Mouse (Mus musculus) testis, postnatal 14 days (tissue): Measurements from ENCODE around the gene Itih5.

Experiments used
- DNase-seq: peaks from one replicate; pipeline ENCODE4 v3.0.0; 2021; ENCODE audit warnings: low spot score

Itih5 gene

DNA sequence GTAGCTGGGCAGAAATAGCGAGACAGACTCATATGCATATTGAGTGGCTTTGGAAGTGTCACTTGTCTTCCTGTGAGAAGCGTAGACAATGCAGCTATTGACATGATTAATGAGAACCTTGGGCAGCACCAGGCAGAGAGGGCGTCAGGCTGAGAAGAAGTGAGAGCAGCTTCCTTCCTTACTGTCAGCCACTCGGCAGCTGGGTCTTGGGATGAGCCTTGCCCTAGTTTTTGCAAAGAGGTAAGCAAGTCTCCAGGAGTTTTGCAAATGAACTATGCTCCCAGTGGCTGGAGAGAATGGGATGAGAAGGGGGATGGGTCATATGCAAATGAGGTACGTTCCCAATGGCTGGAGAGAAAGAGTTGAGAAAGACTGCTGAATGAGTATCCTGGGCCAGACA lies 109.4 kb downstream of the Itih5 start:
- DNase-seq, result no peak

DNA sequence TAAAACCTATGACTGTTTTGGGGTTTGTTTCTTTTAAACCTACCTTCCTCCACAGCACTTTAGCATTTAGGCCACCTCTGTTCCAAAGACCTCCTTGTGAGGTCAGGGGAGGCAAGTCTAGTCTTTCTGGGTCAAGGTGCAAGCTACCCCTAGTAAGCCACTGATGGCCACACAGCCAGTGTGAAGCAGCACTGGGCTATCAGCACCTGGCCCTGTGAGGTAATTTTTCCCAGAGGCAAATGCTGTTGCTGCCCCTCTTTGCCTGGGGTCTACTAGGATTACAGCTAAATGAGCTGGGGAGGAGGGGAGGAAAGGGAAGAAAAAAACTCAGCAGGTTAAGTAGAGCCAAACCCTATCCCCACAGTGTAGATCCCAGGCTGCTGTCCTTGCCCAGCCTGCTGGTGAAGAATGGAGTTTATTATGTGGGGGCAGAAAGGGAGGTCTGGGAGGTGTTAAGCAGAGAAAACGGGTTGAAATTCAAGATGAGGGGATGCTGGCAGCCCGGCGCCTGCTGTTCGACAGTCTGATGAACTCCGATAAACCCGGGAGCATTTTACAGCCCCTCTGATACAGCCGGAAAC lies 110.6 kb downstream of the Itih5 start:
- DNase-seq, result no peak

DNA sequence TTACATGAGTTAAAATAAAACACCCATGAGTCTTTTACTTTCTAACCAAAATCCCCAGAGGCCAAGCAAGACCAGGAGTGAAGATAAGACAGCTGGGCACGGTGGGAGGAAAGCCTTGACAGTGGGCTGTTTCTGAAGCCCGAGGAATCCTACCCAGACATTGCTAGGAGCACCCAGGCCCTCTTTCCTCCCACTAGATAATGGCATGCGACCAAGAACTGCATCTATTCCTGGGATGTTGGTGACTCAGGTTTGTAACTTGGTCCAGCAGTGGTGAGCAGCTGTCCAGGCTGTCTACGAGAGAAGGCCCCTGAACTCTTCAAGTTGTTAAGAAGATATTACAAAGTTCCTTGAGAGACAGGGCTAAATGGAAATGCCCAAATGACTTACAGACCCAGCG lies 112.5 kb downstream of the Itih5 start:
- peak; percentile 34 for DNase-seq

DNA sequence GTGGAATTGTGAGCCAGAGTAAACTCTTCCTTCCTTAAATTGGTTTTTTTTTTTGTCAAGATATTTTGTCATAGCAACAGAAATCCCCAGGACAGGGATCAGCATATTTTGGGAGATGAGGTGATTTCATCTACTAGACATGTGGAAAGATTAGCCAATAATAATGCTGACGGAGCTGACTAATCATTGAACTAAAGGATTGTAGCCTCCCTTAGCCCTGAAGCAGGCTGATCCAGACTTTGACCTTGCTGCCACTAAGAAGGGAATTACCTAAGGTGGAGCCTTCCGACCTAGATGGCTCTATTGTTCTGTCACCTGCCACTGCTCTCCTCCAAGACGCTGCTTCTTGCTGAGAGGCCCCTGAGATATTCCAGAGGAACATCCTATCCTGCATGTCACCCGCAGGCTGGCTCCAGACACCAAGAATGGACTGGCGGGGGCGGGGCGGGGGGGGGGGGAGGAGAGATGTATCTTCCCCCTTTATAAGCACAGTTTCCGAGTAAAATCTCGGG lies 119.3 kb downstream of the Itih5 start:
- no peak for DNase-seq

DNA sequence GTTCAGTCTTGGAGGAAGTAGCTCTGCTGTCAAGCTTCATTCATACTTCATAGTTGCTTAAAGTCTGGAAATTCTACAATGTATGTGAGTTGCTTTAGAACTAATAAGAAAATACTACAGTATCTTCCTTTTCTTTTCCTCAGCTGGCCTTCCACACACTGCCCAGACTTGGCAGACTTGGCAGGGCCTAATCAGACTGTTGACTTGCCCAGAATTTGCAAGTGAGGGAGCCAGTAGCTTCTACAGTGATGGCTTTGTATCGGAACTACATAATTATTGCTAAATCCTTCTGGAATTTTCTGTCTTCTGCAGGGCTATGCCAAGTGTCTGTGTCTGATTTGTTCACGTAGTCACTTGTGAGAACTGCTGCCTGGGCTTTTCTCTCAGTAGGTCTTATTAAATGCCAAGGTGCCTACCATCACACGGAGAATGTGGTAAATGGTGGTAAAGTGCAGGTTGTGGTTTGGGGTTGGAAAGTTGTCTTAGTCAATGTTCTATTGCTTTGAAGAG lies 120.2 kb downstream of the Itih5 start:
- no peak for DNase-seq

DNA sequence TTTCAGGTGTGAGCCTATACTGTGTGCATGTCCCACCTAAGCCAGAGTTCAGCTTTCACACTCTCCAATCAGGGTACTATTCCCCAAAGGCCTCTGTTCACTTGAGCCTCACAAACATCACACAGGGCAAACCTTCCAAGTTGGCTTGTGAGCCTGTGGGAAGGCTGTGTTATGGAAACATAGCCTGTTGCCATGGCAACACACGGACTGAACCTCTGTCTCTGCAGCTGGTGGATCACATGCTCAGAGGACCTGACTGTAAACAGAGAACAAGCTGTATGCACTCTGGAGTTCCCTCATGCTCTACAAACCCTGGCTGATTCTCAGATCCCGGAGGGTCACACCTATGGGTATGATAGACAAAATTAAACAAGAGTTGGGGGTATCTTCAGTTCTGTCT lies 122.8 kb downstream of the Itih5 start:
- peak; percentile 58 for DNase-seq

DNA sequence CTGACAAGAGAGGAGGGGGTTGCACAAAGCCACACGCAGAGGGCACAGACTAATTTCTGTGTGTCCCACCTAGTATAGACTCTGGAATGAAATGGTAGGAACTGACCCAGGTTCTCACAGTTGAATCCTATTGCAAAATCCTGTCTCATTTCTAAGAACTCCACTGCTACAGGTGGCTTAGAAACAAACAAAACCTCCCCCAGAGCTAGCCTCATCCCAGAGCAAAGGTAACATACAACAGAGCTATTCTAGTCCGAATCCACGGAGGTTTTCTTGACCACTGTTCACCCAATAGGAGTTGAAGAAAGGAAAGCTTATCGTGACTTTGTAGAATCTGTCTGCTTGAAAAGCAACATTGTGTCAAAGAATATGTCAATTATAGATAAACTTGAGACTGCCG lies 130.3 kb downstream of the Itih5 start:
- DNase-seq, result peak; percentile 66

DNA sequence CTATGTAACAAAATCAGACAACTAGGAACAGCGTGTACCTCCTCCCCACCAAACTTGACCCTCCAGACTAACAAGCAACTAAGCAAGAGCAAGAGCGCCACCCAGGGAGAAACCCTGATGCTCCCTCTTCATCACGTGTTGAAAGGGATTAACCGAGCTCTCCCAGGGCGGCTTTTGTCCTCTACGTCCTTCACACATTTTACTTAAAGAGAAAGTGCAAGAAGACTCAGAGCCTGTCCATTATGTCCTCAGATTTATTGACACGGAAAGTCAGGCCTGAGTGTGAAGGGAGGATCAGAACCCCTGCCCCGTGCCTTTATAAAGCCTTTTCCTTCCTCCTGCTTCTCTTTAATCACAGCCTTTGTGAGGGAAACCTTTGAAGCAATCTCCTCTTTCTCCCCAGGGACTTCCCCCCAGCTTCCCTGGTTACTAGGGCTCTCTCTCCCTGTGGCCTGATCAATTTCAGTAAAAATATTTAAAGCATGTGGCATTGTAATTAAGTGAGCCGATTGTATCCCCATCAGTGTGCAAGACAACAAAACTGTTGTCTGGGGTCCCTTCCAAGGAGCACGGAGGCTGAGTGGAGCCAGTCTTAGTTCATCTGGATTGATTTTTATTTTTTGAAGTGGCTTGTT lies 131.4 kb downstream of the Itih5 start:
- DNase-seq, result peak; percentile 77

DNA sequence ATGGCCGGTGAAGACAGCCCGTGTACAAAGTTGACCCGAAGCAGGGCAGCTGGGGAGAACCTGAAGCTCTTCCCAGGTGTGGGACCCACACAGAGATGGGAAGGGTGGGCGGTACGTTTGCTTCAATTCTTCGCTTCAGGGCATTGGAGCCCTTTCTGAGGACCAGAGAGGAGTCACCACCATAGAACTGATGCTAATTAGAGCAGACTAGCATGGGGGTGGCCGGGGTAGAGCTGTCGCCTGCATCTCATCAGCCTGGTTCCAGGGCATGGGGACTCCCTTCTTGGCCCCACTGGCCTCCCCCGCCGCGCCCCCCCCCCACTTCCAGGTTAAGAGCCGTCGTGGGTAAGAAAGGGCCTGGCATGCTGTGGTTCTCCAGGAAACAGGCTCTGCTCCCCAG lies 132.6 kb downstream of the Itih5 start:
- DNase-seq, result no peak

DNA sequence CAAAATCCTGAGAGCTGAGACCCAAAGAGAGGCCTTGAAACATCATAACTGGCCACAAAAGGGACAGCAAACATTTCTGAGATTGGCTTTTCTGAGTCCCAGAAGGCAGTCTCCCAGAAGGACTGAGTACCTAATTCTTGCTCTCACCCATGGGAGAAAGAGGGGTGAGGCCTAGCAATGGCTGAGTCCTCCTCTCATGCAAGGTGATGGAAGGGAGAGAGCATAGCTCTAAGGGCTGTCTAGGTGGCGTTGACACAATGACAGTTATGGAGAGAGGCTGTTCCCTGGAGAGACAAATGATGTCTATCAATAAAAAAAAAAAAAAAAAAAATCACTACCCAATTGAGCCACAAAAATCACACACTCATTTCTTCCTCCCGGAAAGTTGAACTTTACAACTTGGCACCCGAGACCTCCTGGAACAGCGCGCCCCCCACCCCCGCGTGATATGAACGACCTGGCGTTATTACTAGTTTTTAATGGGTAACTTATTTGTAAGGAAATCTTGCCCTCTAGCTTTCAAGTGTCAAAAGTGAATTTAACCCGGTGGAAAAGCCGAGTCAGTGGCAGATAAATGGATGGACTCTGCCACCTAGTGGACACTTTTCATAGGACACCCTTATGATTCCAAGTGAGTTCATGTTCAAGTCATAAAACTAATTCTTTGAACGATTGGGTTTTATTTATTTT lies 134.9 kb downstream of the Itih5 start:
- peak; percentile 38 for DNase-seq

DNA sequence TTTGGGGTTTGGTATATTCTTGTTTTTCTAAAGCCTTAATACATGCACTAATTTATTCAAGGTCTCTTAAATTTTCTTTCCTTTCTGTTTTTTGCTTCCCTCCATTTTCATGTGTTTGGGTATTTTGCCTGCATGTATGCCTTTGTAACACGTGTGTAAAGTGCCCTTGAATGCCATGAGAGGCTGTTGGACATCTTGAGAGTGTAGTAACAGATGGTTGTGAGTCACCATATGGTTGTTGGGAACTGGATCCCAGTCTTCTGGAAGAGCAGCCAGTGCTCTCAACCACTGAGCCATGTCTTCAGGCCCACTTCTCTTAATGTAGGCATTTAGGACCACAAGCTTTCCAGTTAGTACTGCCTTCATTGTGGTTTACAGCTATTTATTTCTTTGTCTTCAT lies 135.5 kb downstream of the Itih5 start:
- no peak for DNase-seq

DNA sequence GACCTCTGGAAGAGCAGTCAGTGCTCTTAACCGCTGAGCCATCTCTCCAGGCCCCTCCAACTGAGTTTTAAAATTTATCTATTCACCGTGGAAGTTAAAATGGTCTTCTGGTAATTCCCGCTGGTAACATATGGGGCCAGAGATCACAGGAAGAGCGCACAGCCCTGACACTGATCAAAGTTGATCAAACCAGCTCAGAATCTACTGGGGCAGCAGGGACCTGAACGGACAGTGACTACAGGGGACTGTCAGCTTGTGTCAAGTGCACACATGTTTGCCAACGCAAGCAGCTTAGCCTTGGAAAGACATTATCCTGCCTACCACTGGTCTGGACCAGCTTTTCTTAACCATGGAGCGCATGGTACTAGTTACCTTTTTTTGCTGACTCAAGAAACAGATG lies 136.7 kb downstream of the Itih5 start:
- no peak for DNase-seq

DNA sequence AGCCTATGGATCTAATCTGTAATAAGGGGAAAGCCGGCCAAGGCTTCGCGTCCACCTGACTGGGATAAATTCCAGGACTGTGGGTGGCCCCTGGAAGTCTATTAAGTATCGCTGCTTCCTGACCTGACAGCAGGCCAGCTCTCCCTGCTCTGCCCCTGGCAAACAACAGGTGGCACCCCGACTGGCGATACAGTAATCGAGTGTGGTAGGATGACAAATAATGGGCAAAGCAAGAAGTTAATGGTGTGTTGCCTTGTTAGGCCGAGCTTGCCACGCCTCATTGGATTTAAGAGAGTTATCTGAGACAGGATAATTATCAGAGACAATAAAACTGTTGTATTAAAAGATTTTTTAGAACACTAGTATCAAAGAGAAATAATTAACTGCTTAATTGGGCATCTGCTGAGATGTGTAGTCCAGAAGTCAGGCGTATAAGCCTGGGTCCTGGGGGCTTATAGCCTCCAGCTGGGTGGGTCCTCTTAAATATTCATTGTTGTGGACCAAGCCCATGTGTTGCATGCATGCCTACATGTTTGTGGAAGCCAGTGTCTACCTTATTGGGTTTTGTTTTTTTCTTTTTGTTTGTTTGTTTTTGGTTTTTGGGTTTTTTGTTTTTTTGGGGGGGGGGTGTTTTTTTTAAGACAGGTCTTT lies 140.3 kb downstream of the Itih5 start:
- DNase-seq, result no peak

DNA sequence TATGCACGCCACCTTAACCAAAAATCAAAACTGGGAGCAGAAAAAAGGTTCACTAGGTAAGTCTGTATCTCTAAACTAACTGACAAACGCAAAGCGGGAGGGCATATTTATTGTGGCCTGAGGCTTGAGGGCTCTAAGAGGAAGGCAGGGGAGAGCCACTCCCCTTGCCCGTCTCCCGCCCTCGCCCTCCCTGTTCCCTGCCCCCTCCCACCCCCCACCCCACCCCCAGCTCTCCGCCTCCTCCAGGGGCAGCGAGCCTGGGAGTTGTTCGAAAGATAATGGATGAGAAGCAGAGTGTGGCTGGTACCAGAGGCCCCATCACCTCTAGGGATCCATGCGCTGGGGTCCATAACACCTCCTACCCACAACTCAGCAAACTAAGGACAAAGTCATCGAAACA lies 142.5 kb downstream of the Itih5 start:
- DNase-seq, result no peak

DNA sequence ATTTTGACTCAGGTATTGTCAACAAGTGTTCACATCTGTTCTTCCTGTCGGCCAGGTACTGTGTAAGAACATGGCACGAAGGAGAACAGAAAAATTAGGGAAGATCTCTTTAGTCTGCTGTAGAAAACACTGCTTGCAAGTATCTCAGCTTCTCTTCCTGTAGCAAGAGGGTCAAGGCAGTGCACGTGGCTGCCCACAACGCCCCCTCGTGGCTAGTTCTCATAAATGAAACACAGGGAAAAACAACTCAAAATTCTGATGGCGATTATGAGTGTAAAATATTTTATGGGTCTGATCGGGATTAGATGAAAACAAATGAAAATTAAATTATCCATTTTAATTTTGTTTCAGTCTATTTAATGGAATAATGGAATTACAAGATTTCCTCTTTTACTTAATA lies 146.9 kb downstream of the Itih5 start:
- no peak for DNase-seq

DNA sequence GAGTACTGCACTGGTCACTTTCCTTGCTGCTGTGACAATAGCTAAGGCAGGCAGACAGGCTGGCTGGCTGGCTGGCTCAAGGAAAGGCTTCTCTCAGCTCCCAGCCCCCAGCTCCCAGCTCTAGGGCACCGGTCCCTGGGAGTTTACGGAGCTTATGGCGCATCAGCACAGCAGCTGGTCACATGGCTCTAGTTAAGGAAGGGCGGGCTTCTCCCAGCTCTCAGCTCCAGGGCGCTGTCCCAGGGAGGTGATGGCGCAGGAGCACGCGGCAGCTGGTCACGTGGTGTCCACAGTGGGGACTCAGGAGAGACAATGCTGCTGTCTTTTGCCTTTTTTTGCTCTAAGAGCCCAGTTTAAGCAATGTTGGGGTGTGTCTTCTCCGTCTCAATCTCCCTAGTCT lies 147.4 kb downstream of the Itih5 start:
- DNase-seq, result peak; percentile 53

DNA sequence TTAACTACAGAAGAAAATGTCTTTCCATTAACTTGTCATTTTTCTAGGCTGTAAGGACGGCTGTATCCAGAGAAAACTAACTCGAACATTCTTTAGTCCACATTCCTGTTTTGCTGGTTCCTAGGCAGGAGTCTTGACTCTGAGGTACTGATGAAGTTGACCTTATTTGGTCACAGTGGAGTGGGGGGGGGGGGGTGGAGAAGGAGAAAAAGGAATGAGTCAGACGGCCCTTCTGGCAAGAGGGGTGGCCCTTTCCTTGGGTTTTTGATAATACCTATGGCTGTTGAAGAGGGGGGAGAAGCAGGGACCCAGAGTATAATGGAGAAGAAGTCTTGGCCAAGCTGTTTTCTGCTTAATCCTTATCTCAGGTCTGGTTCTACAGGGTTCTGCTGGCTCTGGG lies 148.0 kb downstream of the Itih5 start:
- DNase-seq, result no peak

DNA sequence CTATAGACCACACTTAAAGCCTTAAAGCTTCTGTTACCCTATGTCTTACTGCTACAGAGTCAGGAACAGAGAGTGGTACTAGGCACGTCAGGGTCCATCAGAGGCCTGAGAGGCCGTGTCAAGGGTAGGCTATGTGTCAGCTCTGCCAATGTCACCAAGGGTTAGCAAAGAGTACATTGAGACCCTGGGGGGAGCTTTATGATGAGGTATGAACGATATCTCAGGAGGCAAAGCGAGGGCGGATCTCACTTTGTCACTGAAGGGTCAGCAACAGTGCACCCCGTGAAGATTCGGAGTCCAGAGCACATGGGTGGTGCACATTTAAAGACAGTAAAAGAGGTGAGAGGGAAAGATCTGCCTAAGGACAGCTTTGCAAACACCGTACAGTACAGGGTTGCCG lies 148.6 kb downstream of the Itih5 start:
- DNase-seq, result no peak

DNA sequence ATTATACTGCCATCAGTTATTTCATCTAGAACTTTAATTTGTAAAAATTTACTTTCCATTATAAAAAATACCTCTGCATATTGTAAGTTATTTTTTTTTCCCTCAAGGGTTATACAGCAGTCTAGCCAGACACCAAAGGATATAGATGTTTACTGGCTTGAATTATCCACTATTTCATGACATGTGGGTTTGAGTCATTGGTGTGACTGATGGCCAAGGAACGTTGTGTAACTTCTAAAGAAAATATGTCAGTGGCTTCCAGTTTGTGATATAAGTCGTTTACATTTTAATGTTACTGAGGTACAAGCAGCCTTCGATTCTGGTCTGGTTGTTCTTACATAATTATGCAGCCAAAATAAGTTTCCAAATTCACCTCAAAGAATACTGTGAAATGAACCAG lies 151.5 kb downstream of the Itih5 start:
- DNase-seq, result no peak
